Mouse (Mus musculus) liver, adult 2 months (tissue): ENCODE data around the gene Sfxn5.

ENCODE experiments used
- CTCF ChIP-seq: fragments of 200-500 bp; IDR thresholded peaks from 2 replicates; pipeline ENCODE4 v1.5.1; 2011; ENCODE audit warnings: low read depth, low read length, control low read depth
- POLR2A ChIP-seq: fragments of 200-500 bp; IDR thresholded peaks from 2 replicates; pipeline ENCODE4 v1.6.1; 2011; ENCODE audit warnings: low read length, control low read depth; ENCODE audit not compliant: insufficient read depth; ENCODE audit errors: extremely low read depth

DNA sequence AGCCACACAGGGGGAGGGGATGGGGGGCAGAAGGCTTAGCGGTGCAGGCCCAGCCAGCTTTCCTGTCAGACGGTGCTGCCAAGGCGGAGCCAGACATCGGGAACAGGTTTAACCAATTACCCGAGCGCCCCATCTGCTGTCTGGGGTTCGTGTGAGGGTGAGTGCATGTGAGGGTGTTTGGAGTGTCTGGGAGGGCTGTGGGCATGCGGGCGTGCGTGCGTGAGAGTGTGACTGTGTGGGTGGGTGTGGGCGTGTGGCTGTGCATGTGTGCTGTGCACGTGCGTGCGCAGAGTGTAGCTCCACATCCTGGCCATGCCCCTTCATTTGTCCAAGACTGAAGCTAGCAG lies 126.3 kb downstream of the Sfxn5 start:
- TF ChIP-seq POLR2A = no peak
- no peak for TF ChIP-seq CTCF
